Mouse (Mus musculus) heart, adult 2 months (tissue): ENCODE measurements around the gene Togaram2. TPM values are rescaled to one million over a fixed set of nuclear protein-coding genes. Genes with fewer than 3 reads are reported as not detected.
"Not testable (repeated sequence)": the region's sequence is repeated elsewhere in the genome, so short reads cannot be mapped to it uniquely, and the experiment has no call there.

Experiments
- DNase-seq, 2 experiments: peaks; one replicate each; pipeline ENCODE4 v3.0.0; 2021
- H3K27ac ChIP-seq: fragments of 200-600 bp; 2 replicates; pipeline ENCODE4 v1.8.1; 2022
- H3K27me3 ChIP-seq: fragments of 200-500 bp; 2 replicates; pipeline ENCODE4 v1.6.1; 2012; ENCODE audit warnings: mild to moderate bottlenecking, low read length, inconsistent platforms, mixed read lengths; ENCODE audit not compliant: control insufficient read depth, insufficient read depth
- H3K36me3 ChIP-seq: fragments of 200-500 bp; 2 replicates; pipeline ENCODE4 v1.6.1; 2012; ENCODE audit warnings: low read length, inconsistent platforms; ENCODE audit not compliant: control insufficient read depth, insufficient read depth
- H3K4me1 ChIP-seq: fragments of 200-500 bp; 2 replicates; pipeline ENCODE4 v1.6.1; 2011; ENCODE audit warnings: low read length; ENCODE audit not compliant: control insufficient read depth, insufficient read depth
- H3K4me3 ChIP-seq: fragments of 200-600 bp; 2 replicates; pipeline ENCODE4 v1.8.1; 2022
- H3K79me2 ChIP-seq: fragments of 200-500 bp; replicated peaks from 2 replicates; pipeline ENCODE4 v1.6.1; 2012; ENCODE audit warnings: mild to moderate bottlenecking, inconsistent platforms, low read length, moderate library complexity, mixed read lengths; ENCODE audit not compliant: control insufficient read depth, insufficient read depth
- H3K9ac ChIP-seq: fragments of 200-500 bp; 2 replicates; pipeline ENCODE4 v1.6.1; 2012; ENCODE audit warnings: low read depth, mild to moderate bottlenecking, control low read depth, inconsistent platforms, low read length, mixed read lengths
- CTCF ChIP-seq: fragments of 200-600 bp; IDR thresholded peaks from 2 replicates; pipeline ENCODE4 v1.8.1; 2022; ENCODE audit warnings: antibody characterized with exemption, mild to moderate bottlenecking, moderate library complexity
- EP300 ChIP-seq: fragments of 200-500 bp; IDR thresholded peaks from 2 replicates; pipeline ENCODE4 v1.6.1; 2011; ENCODE audit warnings: low read depth, low read length, control low read depth; ENCODE audit not compliant: insufficient read depth
- POLR2A ChIP-seq: fragments of 200-500 bp; IDR thresholded peaks from 2 replicates; pipeline ENCODE4 v1.6.1; 2011; ENCODE audit warnings: mild to moderate bottlenecking, low read depth, low read length, control low read depth; ENCODE audit not compliant: insufficient read depth
- WGBS: fragments of 180-500 bp; shearing (Covaris S2); methylation state at CpG from one replicate; pipeline ENCODE4 v1.1.7; 2018; 5-methylcytosine and 5-hydroxymethylcytosine counted together
- intact Hi-C: fragments of 180-260 bp; cut with DNase I; formaldehyde crosslinking; loops from one replicate; pipeline ENCODE4 v1.15.1; 2025
- long read RNA-seq: library from polyadenylated mRNA; stranded (forward); transcript quantifications from one replicate; pipeline ENCODE4 v2.0.0, GENCODE M21; 2021
- polyA plus RNA-seq: library from polyadenylated mRNA; depleted of rRNA; stranded (reverse); fragments of >200 nt; gene quantifications from 2 replicates; pipeline ENCODE4 v1.2.3, GENCODE M21; 2012; rRNA removed
- total RNA-seq, 2 experiments: library from RNA; stranded (reverse); gene quantifications; 2 replicates each; pipeline ENCODE4 v1.2.3; 2021

Gene Togaram2
- total RNA-seq = 1 to 10 TPM; 5.4 to 5.5 TPM
- 5.3 and 5.9 TPM in 2 replicates for polyA plus RNA-seq
- long read RNA-seq, partial matches to known transcripts = 2 of 12 reads
- long read RNA-seq, other reads (novel, unspliced or antisense) = 10 of 12 reads

GRCm38 (mm10) chr17:71673092-71673491 is at the start of gene Togaram2:
Togaram2 (plus strand) TSS chr17:71673261.
- Histone ChIP-seq H3K79me2 (no peaks in the 10 kb centered on the region), H3K4me3 (no peak within 1 kb of the TSS), H3K27me3 (no peaks in the 10 kb centered on the region), H3K4me1 (no peaks in the 10 kb centered on the region), H3K27ac (no peak within 1 kb of the TSS), H3K36me3 (no peaks in the 10 kb centered on the region), H3K9ac (no peak within 1 kb of the TSS)
- intact Hi-C loops = no loop called here
- DNase-seq = no peak
- WGBS = 72% methylated on average over 9 of the region's 9 CpGs
- TF ChIP-seq POLR2A = no peak
- no peak for TF ChIP-seq EP300
- no peak for TF ChIP-seq CTCF

GRCm38 (mm10) chr17:71631806-71632205 is 41.3 kb upstream of the Togaram2 start:
- TF ChIP-seq EP300 = no peak
- Histone ChIP-seq H3K27ac (no peak overlapping the region), H3K79me2 (peaks cover 3% of the 10 kb centered on the region; the same call in 1 of the 2 replicates), H3K9ac (no peak overlapping the region), H3K4me1 (no peaks in the 10 kb centered on the region), H3K27me3 (no peaks in the 10 kb centered on the region), H3K4me3 (no peak overlapping the region), H3K36me3 (no peaks in the 10 kb centered on the region)
- WGBS = 91% methylated on average over 10 of the region's 10 CpGs
- intact Hi-C loops = no loop called here
- no peak for DNase-seq

GRCm38 (mm10) chr17:71633350-71633749 is 39.7 kb upstream of the Togaram2 start:
- WGBS = 74% methylated on average over 8 of the region's 8 CpGs

GRCm38 (mm10) chr17:71636786-71637185 is 36.3 kb upstream of the Togaram2 start:
- TF ChIP-seq CTCF (no peak), POLR2A (no peak), EP300 (no peak)
- Histone ChIP-seq H3K27me3 (no peaks in the 10 kb centered on the region), H3K9ac (no peak overlapping the region), H3K27ac (no peak overlapping the region), H3K36me3 (no peaks in the 10 kb centered on the region; the same call in 1 of the 2 replicates), H3K79me2 (no peaks in the 10 kb centered on the region), H3K4me1 (no peaks in the 10 kb centered on the region), H3K4me3 (no peak overlapping the region)
- 88% methylated on average over 8 of the region's 8 CpGs for WGBS
- DNase-seq = no peak
- intact Hi-C loops = no loop called here

More at GRCm38 (mm10) chr17:71633350-71633749, 39.7 kb upstream of the Togaram2 start:
- Histone ChIP-seq H3K36me3 (no peaks in the 10 kb centered on the region), H3K27me3 (no peaks in the 10 kb centered on the region), H3K79me2 (0 out of 2 replicates have a peak, but pooled peaks cover 1% of the 10 kb centered on the region), H3K27ac (no peak overlapping the region), H3K4me1 (no peaks in the 10 kb centered on the region), H3K4me3 (no peak overlapping the region), H3K9ac (no peak overlapping the region)
- intact Hi-C loops = no loop called here
- TF ChIP-seq CTCF = no peak
- TF ChIP-seq POLR2A = no peak
- TF ChIP-seq EP300 = no peak
- no peak for DNase-seq

GRCm38 (mm10) chr17:71637750-71638265 is 35.3 kb upstream of the Togaram2 start:
- WGBS = 81% methylated on average over 4 of the region's 4 CpGs
- intact Hi-C loops = no loop called here
- no peak for DNase-seq
- TF ChIP-seq EP300 = no peak
- TF ChIP-seq POLR2A = no peak
- no peak for TF ChIP-seq CTCF
- H3K4me3 ChIP-seq = no peak overlapping the region
- H3K27ac ChIP-seq = no peak overlapping the region
- H3K4me1 ChIP-seq = no peaks in the 10 kb centered on the region
- H3K79me2 ChIP-seq = no peaks in the 10 kb centered on the region
- no peaks in the 10 kb centered on the region for H3K27me3 ChIP-seq
- H3K36me3 ChIP-seq = no peaks in the 10 kb centered on the region; the same call in 1 of the 2 replicates
- no peak overlapping the region for H3K9ac ChIP-seq

GRCm38 (mm10) chr17:71639056-71639455 is 34.0 kb upstream of the Togaram2 start:
- H3K9ac ChIP-seq, H3K36me3 ChIP-seq, H3K4me3 ChIP-seq, H3K27me3 ChIP-seq, H3K79me2 ChIP-seq, DNase-seq, H3K4me1 ChIP-seq, intact Hi-C loops, H3K27ac ChIP-seq: not testable (repeated sequence)
- WGBS = 78% methylated on average over 5 of the region's 5 CpGs
